Mouse (Mus musculus): Measurements from ENCODE around the gene Rwdd3. TPM values are rescaled to one million over a fixed set of nuclear protein-coding genes. Genes with fewer than 3 reads are reported as not detected.

The Rwdd3 gene
- polyA plus RNA-seq, 1 experiment from 2014 or later: 3.7 TPM

- 59% methylated on average over 15 of the region's 15 CpGs for WGBS
- H3K27ac ChIP-seq (ENCODE audit: low read depth, low read length): no peak overlapping the region
- H3K4me2 ChIP-seq: no peak overlapping the region
- H3K4me1 ChIP-seq (replicated peaks; ENCODE audit: control insufficient read depth, insufficient read depth, low read length): peaks cover 25% of the 10 kb centered on the region
- no peaks in the 10 kb centered on the region for H3K27me3 ChIP-seq (replicated peaks; ENCODE audit: control insufficient read depth, insufficient read depth, low read length)
- no peak overlapping the region for H3K4me3 ChIP-seq (ENCODE audit: low read depth, low read length)
- DNase-seq (ENCODE audit: low spot score) (no peak), ATAC-seq (replicated peaks; ENCODE audit: low FRiP score) (peak; percentile 15; the same call in 1 of the 2 replicates)
- H3K9me3 ChIP-seq (ENCODE audit: control insufficient read depth, low read length): no peaks in the 10 kb centered on the region
- no peak overlapping the region for H3K9ac ChIP-seq (ENCODE audit: low read depth, low read length)
- H3K36me3 ChIP-seq (ENCODE audit: control insufficient read depth, insufficient read depth, low read length): no peaks in the 10 kb centered on the region; the same call in 1 of the 2 replicates
Measured at GRCm38 (mm10) chr3:121169092-121169942, 2.2 kb downstream of the Rwdd3 start.

- no peak overlapping the region for H3K4me2 ChIP-seq
- no peaks in the 10 kb centered on the region; the same call in 1 of the 2 replicates for H3K36me3 ChIP-seq (ENCODE audit: control insufficient read depth, insufficient read depth, low read length)
- no peak overlapping the region for H3K27ac ChIP-seq (ENCODE audit: low read depth, low read length)
- H3K4me1 ChIP-seq (replicated peaks; ENCODE audit: control insufficient read depth, insufficient read depth, low read length): peaks cover 24% of the 10 kb centered on the region
- H3K9me3 ChIP-seq (ENCODE audit: control insufficient read depth, low read length): no peaks in the 10 kb centered on the region
- no peaks in the 10 kb centered on the region for H3K27me3 ChIP-seq (replicated peaks; ENCODE audit: control insufficient read depth, insufficient read depth, low read length)
- ATAC-seq (replicated peaks; ENCODE audit: low FRiP score) (no peak), DNase-seq (ENCODE audit: low spot score) (no peak)
- H3K9ac ChIP-seq (ENCODE audit: low read depth, low read length): no peak overlapping the region
- H3K4me3 ChIP-seq (ENCODE audit: low read depth, low read length): no peak overlapping the region
- whole genome bisulfite sequencing: 88% methylated on average over 8 of the region's 8 CpGs
Measured at GRCm38 (mm10) chr3:121168581-121168980, 2.9 kb downstream of the Rwdd3 start.

DNA sequence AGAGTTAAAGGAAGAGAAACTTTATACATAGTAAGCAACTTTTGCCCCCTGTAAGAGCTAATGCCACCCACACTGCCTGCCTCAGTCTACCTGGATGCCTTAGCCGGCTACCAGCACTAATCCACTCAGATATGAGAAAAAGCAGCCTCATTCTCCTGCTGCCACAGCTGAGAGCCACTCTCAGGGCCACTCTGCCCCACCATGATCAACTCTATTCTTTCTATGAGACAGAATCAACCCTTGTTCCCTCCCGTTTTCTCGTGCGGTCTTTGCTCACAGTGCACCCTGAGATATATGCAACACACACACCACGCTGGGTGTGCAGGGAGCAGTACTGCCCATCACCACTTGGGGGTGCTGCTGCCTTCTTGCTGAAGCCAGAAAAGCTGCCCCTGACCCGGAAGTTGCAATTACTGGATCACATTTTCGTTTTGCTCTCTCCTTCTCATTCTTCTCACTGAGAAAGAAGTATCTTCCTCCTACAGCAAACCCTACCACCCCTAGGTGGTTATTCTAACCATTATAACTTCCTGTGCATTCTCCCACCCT, 8.2 kb downstream of the Rwdd3 start:
- Histone ChIP-seq H3K4me2 (peak overlapping the region; percentile 23), H3K9me3 (ENCODE audit: control insufficient read depth, low read length) (no peaks in the 10 kb centered on the region), H3K4me3 (ENCODE audit: low read depth, low read length) (no peak overlapping the region), H3K9ac (ENCODE audit: low read depth, low read length) (0 out of 2 replicates have a peak overlapping the region, but pooled peaks have one; percentile 41), H3K27me3 (replicated peaks; ENCODE audit: control insufficient read depth, insufficient read depth, low read length) (no peaks in the 10 kb centered on the region), H3K27ac (ENCODE audit: low read depth, low read length) (no peak overlapping the region), H3K4me1 (replicated peaks; ENCODE audit: control insufficient read depth, insufficient read depth, low read length) (peaks cover 3% of the 10 kb centered on the region; the same call in 1 of the 2 replicates), H3K36me3 (ENCODE audit: control insufficient read depth, insufficient read depth, low read length) (no peaks in the 10 kb centered on the region; the same call in 1 of the 2 replicates)
- WGBS: 34% methylated on average over 7 of the region's 7 CpGs
- ATAC-seq (replicated peaks; ENCODE audit: low FRiP score): peak; percentile 53; the same call in 1 of the 2 replicates
- peak; percentile 73 for DNase-seq (ENCODE audit: low spot score)

GRCm38 (mm10) chr3:121161661-121162060, 9.8 kb downstream of the Rwdd3 start:
- Histone ChIP-seq H3K36me3 (ENCODE audit: control insufficient read depth, insufficient read depth, low read length) (no peaks in the 10 kb centered on the region; the same call in 1 of the 2 replicates), H3K4me1 (replicated peaks; ENCODE audit: control insufficient read depth, insufficient read depth, low read length) (peaks cover 3% of the 10 kb centered on the region; the same call in 1 of the 2 replicates), H3K4me2 (no peak overlapping the region), H3K9ac (ENCODE audit: low read depth, low read length) (no peak overlapping the region), H3K27ac (ENCODE audit: low read depth, low read length) (no peak overlapping the region), H3K9me3 (ENCODE audit: control insufficient read depth, low read length) (no peaks in the 10 kb centered on the region), H3K27me3 (replicated peaks; ENCODE audit: control insufficient read depth, insufficient read depth, low read length) (no peaks in the 10 kb centered on the region), H3K4me3 (ENCODE audit: low read depth, low read length) (no peak overlapping the region)
- ATAC-seq (replicated peaks; ENCODE audit: low FRiP score) (no peak), DNase-seq (ENCODE audit: low spot score) (no peak)
- WGBS: 41% methylated on average over 2 of the region's 2 CpGs

DNA sequence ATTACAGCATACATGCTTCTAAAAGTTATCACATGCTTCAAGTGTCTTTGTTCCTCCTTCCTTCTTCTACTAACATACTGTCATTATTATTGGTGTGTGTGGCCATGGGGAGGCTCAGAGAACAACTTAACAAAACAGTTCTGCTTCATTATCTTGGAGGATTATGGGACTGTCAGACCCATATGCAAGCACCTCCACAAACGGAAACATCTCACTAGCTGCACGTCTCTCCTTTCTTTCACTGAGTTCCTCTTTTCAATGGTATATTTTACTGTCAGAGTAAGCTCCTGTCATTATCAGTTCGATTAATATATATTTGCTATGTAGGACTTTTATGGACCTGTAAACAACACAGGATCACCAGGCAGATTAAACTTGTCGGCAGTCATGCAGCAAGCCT, 11.1 kb downstream of the Rwdd3 start:
- H3K27me3 ChIP-seq (replicated peaks; ENCODE audit: control insufficient read depth, insufficient read depth, low read length): no peaks in the 10 kb centered on the region
- H3K36me3 ChIP-seq (ENCODE audit: control insufficient read depth, insufficient read depth, low read length): no peaks in the 10 kb centered on the region
- WGBS: 38% methylated on average over 4 of the region's 4 CpGs
- no peak overlapping the region for H3K27ac ChIP-seq (ENCODE audit: low read depth, low read length)
- ATAC-seq (replicated peaks; ENCODE audit: low FRiP score) (no peak), DNase-seq (ENCODE audit: low spot score) (no peak)
- no peaks in the 10 kb centered on the region for H3K9me3 ChIP-seq (ENCODE audit: control insufficient read depth, low read length)
- H3K4me3 ChIP-seq (ENCODE audit: low read depth, low read length): no peak overlapping the region
- H3K4me1 ChIP-seq (replicated peaks; ENCODE audit: control insufficient read depth, insufficient read depth, low read length): peaks cover 3% of the 10 kb centered on the region; the same call in 1 of the 2 replicates
- H3K4me2 ChIP-seq: no peak overlapping the region
- no peak overlapping the region for H3K9ac ChIP-seq (ENCODE audit: low read depth, low read length)

GRCm38 (mm10) chr3:121159566-121159965, 11.9 kb downstream of the Rwdd3 start:
- H3K27ac ChIP-seq (ENCODE audit: low read depth, low read length): no peak overlapping the region
- no peaks in the 10 kb centered on the region for H3K9me3 ChIP-seq (ENCODE audit: control insufficient read depth, low read length)
- DNase-seq (ENCODE audit: low spot score): no peak
- no peaks in the 10 kb centered on the region for H3K27me3 ChIP-seq (replicated peaks; ENCODE audit: control insufficient read depth, insufficient read depth, low read length)
- H3K4me1 ChIP-seq (replicated peaks; ENCODE audit: control insufficient read depth, insufficient read depth, low read length): peaks cover 3% of the 10 kb centered on the region; the same call in 1 of the 2 replicates
- no peaks in the 10 kb centered on the region for H3K36me3 ChIP-seq (ENCODE audit: control insufficient read depth, insufficient read depth, low read length)
- no peak for ATAC-seq (replicated peaks; ENCODE audit: low FRiP score)
- no peak overlapping the region for H3K4me3 ChIP-seq (ENCODE audit: low read depth, low read length)
- H3K9ac ChIP-seq (ENCODE audit: low read depth, low read length): no peak overlapping the region
- H3K4me2 ChIP-seq: no peak overlapping the region
- WGBS: 80% methylated on average over 10 of the region's 10 CpGs

GRCm38 (mm10) chr3:121158901-121159351, 12.6 kb downstream of the Rwdd3 start:
- H3K9me3 ChIP-seq (ENCODE audit: control insufficient read depth, low read length): no peaks in the 10 kb centered on the region
- H3K27me3 ChIP-seq (replicated peaks; ENCODE audit: control insufficient read depth, insufficient read depth, low read length): no peaks in the 10 kb centered on the region
- WGBS: 90% methylated on average over 16 of the region's 16 CpGs
- ATAC-seq (replicated peaks; ENCODE audit: low FRiP score) (no peak), DNase-seq (ENCODE audit: low spot score) (no peak)
- no peak overlapping the region for H3K4me3 ChIP-seq (ENCODE audit: low read depth, low read length)
- peaks cover 3% of the 10 kb centered on the region; the same call in 1 of the 2 replicates for H3K4me1 ChIP-seq (replicated peaks; ENCODE audit: control insufficient read depth, insufficient read depth, low read length)
- no peaks in the 10 kb centered on the region for H3K36me3 ChIP-seq (ENCODE audit: control insufficient read depth, insufficient read depth, low read length)
- no peak overlapping the region for H3K9ac ChIP-seq (ENCODE audit: low read depth, low read length)
- no peak overlapping the region for H3K4me2 ChIP-seq
- H3K27ac ChIP-seq (ENCODE audit: low read depth, low read length): no peak overlapping the region

- Histone ChIP-seq H3K9me3 (ENCODE audit: control insufficient read depth, low read length) (no peaks in the 10 kb centered on the region), H3K4me2 (no peak overlapping the region), H3K9ac (ENCODE audit: low read depth, low read length) (no peak overlapping the region), H3K27ac (ENCODE audit: low read depth, low read length) (no peak overlapping the region), H3K4me1 (replicated peaks; ENCODE audit: control insufficient read depth, insufficient read depth, low read length) (no peaks in the 10 kb centered on the region; the same call in 1 of the 2 replicates), H3K27me3 (replicated peaks; ENCODE audit: control insufficient read depth, insufficient read depth, low read length) (no peaks in the 10 kb centered on the region), H3K36me3 (ENCODE audit: control insufficient read depth, insufficient read depth, low read length) (no peaks in the 10 kb centered on the region), H3K4me3 (ENCODE audit: low read depth, low read length) (no peak overlapping the region)
- DNase-seq (ENCODE audit: low spot score): no peak
- WGBS: 68% methylated on average over 10 of the region's 10 CpGs
- no peak for ATAC-seq (replicated peaks; ENCODE audit: low FRiP score)
Measured at GRCm38 (mm10) chr3:121157546-121158330, 13.8 kb downstream of the Rwdd3 start.

All from liver, embryonic 11.5 days (tissue).